Mouse (Mus musculus) cerebellum, adult 9-11 months (tissue): ENCODE measurements around the gene Dhrs3.

Experiments used
- DNase-seq: peaks from one replicate; pipeline ENCODE4 v3.0.0; 2022

Dhrs3 gene

GRCm38 (mm10) chr4:144892133-144892936 is at the start of gene Dhrs3:
Dhrs3 (plus strand) TSS chr4:144892827.
- peak; percentile 55 for DNase-seq

GRCm38 (mm10) chr4:144861756-144862505 is 30.7 kb upstream of the Dhrs3 start:
- no peak for DNase-seq

GRCm38 (mm10) chr4:144867926-144868325 is 24.7 kb upstream of the Dhrs3 start:
- DNase-seq = no peak

GRCm38 (mm10) chr4:144868584-144868983 is 24.0 kb upstream of the Dhrs3 start:
- DNase-seq = no peak

- no peak for DNase-seq
These were observed 19.7 kb upstream of the Dhrs3 start for GRCm38 (mm10) chr4:144872905-144873304.

- no peak for DNase-seq
These were observed 17.0 kb upstream of the Dhrs3 start for GRCm38 (mm10) chr4:144875576-144876093.

- no peak for DNase-seq
These were observed 13.1 kb upstream of the Dhrs3 start for GRCm38 (mm10) chr4:144879549-144879948.

- no peak for DNase-seq
These were observed 11.3 kb upstream of the Dhrs3 start for GRCm38 (mm10) chr4:144881376-144881775.

- no peak for DNase-seq
These were observed 9.7 kb upstream of the Dhrs3 start for GRCm38 (mm10) chr4:144882881-144883331.

GRCm38 (mm10) chr4:144886460-144886859 is 6.2 kb upstream of the Dhrs3 start:
- DNase-seq = no peak

- no peak for DNase-seq
These were observed 3.9 kb upstream of the Dhrs3 start for GRCm38 (mm10) chr4:144888750-144889149.

- no peak for DNase-seq
These were observed 2.9 kb upstream of the Dhrs3 start for GRCm38 (mm10) chr4:144889505-144890301.

- DNase-seq = peak; percentile 43
These were observed 1.9 kb upstream of the Dhrs3 start for GRCm38 (mm10) chr4:144890690-144891120.

- DNase-seq = no peak
These were observed 1.4 kb upstream of the Dhrs3 start for GRCm38 (mm10) chr4:144891121-144891711.

GRCm38 (mm10) chr4:144891743-144892132 is 889 bp upstream of the Dhrs3 start:
- no peak for DNase-seq

GRCm38 (mm10) chr4:144892937-144893272 is 278 bp downstream of the Dhrs3 start:
- no peak for DNase-seq

GRCm38 (mm10) chr4:144893561-144894486 is 1.2 kb downstream of the Dhrs3 start:
- peak; percentile 33 for DNase-seq

- DNase-seq = no peak
These were observed 2.0 kb downstream of the Dhrs3 start for GRCm38 (mm10) chr4:144894487-144895210.

GRCm38 (mm10) chr4:144895211-144895590 is 2.6 kb downstream of the Dhrs3 start:
- DNase-seq = no peak

- DNase-seq = no peak
These were observed 3.7 kb downstream of the Dhrs3 start for GRCm38 (mm10) chr4:144896321-144896720.
